Mouse (Mus musculus): ENCODE data around the gene Psmc4. TPM values are rescaled to one million over a fixed set of nuclear protein-coding genes. Genes with fewer than 3 reads are reported as not detected.

The Psmc4 gene
- 148 and 188 TPM in 2 replicates for polyA plus RNA-seq (2012)

GRCm38 (mm10) chr7:28049476-28050409, at the start of gene Psmc4:
Psmc4 (minus strand) TSS chr7:28050101.
- TF ChIP-seq GATA1 (IDR thresholded peaks at IDR 0.05; ENCODE audit: low read length): no peak

- no peak for TF ChIP-seq GATA1 (IDR thresholded peaks at IDR 0.05; ENCODE audit: low read length)
Measured at GRCm38 (mm10) chr7:28099101-28099500, 49.2 kb upstream of the Psmc4 start.

GRCm38 (mm10) chr7:28093541-28093940, 43.6 kb upstream of the Psmc4 start:
- no peak for TF ChIP-seq GATA1 (IDR thresholded peaks at IDR 0.05; ENCODE audit: low read length)

- no peak for TF ChIP-seq GATA1 (IDR thresholded peaks at IDR 0.05; ENCODE audit: low read length)
Measured at GRCm38 (mm10) chr7:28086236-28086635, 36.3 kb upstream of the Psmc4 start.

- TF ChIP-seq GATA1 (IDR thresholded peaks at IDR 0.05; ENCODE audit: low read length): no peak
Measured at GRCm38 (mm10) chr7:28084215-28084614, 34.3 kb upstream of the Psmc4 start.

GRCm38 (mm10) chr7:28070531-28071298, 20.8 kb upstream of the Psmc4 start, which contains the start of gene Fcgbp:
Fcgbp (plus strand) TSS chr7:28071236.
- TF ChIP-seq GATA1 (IDR thresholded peaks at IDR 0.05; ENCODE audit: low read length): no peak

- TF ChIP-seq GATA1 (IDR thresholded peaks at IDR 0.05; ENCODE audit: low read length): no peak
Measured at GRCm38 (mm10) chr7:28069546-28070172, 19.8 kb upstream of the Psmc4 start.

- no peak for TF ChIP-seq GATA1 (IDR thresholded peaks at IDR 0.05; ENCODE audit: low read length)
Measured at GRCm38 (mm10) chr7:28068661-28069060, 18.8 kb upstream of the Psmc4 start.

GRCm38 (mm10) chr7:28059972-28060371, 10.1 kb upstream of the Psmc4 start:
- TF ChIP-seq GATA1 (IDR thresholded peaks at IDR 0.05; ENCODE audit: low read length): no peak

- no peak for TF ChIP-seq GATA1 (IDR thresholded peaks at IDR 0.05; ENCODE audit: low read length)
Measured at GRCm38 (mm10) chr7:28053046-28053930, 3.4 kb upstream of the Psmc4 start.

GRCm38 (mm10) chr7:28050584-28050983, 683 bp upstream of the Psmc4 start:
- TF ChIP-seq GATA1 (IDR thresholded peaks at IDR 0.05; ENCODE audit: low read length): no peak

- no peak for TF ChIP-seq GATA1 (IDR thresholded peaks at IDR 0.05; ENCODE audit: low read length)
Measured at GRCm38 (mm10) chr7:28044524-28044923, 5.4 kb downstream of the Psmc4 start.

- TF ChIP-seq GATA1 (IDR thresholded peaks at IDR 0.05; ENCODE audit: low read length): no peak
Measured at GRCm38 (mm10) chr7:28014445-28014810, 35.5 kb downstream of the Psmc4 start.

- no peak for TF ChIP-seq GATA1 (IDR thresholded peaks at IDR 0.05; ENCODE audit: low read length)
Measured at GRCm38 (mm10) chr7:28013549-28014444, 36.1 kb downstream of the Psmc4 start, which contains the start of gene Zfp850. Zfp850 (minus strand) TSS chr7:28014115.

Data from G1E-ER4 (cell line).